Mouse (Mus musculus) monocyte, adult 5-6 weeks (primary cell): ENCODE results near the gene Mylk. TPM values are rescaled to one million over a fixed set of nuclear protein-coding genes. Genes with fewer than 3 reads are reported as not detected.

ENCODE experiments used
- ATAC-seq: fragments of 153-309, 156-312 bp; replicated peaks from 2 replicates; pipeline ENCODE4 v1.8.0; 2017; ENCODE audit warnings: mild to moderate bottlenecking; ENCODE audit not compliant: low TSS enrichment, insufficient number of reproducible peaks, severe bottlenecking, poor library complexity, low FRiP score
- total RNA-seq: library from RNA; stranded (forward); fragments of 200-1000, 200-491, 200-594 nt; gene quantifications from 3 replicates; pipeline ENCODE4 v1.2.3, GENCODE M21; 2017

Gene Mylk
- total RNA-seq, 1 experiment from 2014 or later, result 4.7 TPM

DNA sequence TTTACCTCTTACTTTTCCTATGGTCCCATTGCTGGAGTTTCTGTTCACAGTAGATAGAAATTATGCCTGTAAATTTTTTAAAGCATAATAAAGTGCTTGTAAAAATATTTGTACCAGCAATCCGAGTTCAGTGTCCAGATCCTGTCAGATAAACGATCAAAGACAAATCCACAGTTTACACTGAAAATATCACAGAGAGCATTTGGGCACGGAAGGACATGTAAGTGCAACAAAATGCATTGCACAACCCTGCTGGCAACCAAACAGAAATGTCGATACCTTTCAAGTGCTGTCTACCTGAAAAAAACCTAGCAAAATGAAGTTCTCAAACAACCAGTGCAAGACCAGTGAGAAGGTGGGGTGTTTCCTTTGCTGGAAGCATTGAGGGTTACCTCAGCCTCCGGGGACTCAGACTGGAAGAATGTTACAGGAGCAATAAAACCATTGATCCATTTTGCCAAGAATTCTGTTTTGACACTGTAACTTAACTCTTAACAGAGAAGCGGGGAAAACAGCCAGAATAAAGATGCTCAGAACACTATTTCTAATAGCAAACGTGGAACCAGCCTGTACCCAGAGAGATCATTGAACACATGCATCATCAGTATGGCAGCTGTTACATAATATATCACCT lies 80.2 kb downstream of the Mylk start:
- no peak for ATAC-seq

- ATAC-seq, result no peak
Measured at GRCm38 (mm10) chr16:34834477-34834876, 89.5 kb downstream of the Mylk start.

DNA sequence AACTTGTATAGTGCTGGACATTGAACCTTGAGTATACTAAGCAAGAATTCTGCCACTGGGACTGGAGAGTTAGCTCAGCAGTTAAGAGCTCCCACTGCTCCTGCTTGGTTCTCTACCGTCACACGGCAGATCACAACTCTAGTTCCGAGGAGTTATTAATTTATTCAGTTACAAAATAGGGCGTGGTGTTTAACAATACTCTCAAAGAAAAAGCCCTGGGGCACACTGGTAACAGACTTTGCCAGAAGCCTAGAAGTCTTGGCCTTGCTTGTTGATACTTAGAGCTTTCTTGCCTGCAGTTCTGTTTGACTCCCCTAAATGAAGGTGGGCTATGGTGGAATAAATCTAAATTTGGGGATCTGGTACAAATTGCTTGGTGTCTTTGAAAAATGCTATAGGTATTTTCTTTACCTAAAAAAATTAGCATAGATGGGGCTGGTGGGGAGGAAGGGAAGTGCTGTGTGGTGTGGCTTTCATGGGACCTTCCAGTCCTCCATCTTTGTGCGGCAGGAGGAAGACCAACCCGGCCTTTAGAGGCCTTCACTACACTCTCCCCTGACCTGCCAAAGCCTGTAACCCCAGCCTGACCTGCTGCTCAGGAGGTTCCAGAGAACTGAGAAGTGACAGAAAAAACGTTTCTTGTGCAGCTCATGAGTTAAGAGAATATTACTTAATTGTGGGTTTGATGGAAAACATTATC lies 94.1 kb downstream of the Mylk start:
- no peak for ATAC-seq

DNA sequence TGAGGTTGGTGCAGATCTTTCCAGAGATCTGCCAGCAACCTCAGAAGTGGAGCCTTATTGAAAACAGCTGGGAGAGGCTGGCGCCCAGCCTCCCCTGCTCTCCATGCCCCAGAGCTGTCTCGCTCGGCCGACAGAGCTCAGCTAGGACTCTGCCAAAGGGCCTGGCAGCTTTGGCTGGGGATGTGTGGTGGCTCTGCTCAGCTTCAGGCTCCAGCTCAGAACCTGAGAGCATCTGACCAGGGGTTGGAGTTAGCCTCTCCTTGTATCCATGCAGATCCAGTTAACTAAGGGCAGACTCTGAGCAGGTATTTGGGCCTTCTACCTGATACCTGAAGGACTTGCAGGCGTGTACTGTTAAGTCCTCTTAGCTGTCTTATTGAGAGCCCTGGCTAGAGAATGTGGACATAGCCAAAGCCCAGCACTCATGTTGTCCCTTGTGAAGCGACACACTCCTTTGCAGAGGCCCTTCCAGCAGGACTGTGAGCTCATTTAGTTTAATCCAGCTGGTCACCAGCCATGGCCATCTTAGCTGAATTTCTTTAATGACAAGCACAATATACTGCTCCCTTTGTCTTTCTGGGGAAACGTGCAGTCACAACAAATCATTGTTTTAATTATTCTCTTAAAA lies 94.8 kb downstream of the Mylk start:
- ATAC-seq, result no peak

GRCm38 (mm10) chr16:34844783-34845182 lies 99.8 kb downstream of the Mylk start:
- no peak for ATAC-seq

- no peak for ATAC-seq
Measured at GRCm38 (mm10) chr16:34847638-34848037, 102.6 kb downstream of the Mylk start.

GRCm38 (mm10) chr16:34854066-34854465 lies 109.1 kb downstream of the Mylk start:
- no peak for ATAC-seq

GRCm38 (mm10) chr16:34855136-34855535 lies 110.1 kb downstream of the Mylk start:
- ATAC-seq, result no peak

DNA sequence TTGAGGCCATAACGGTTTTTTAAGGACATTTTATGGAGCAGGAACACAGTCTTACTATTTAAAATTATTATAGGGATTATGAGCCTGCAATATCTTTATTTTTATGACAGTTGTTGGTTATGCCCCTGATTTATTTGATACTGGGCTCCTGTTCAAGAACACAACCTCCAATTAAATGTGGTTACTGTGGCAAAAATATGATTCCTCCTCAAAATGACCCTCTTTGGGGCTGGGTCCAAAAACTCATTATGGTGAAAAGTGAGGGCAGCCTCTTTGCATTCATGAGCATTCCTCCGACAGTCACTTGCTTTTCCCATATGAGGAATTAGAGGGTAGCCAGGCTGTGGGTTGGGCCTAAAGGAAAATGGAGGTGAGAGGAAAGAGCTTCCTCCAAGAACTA lies 110.7 kb downstream of the Mylk start:
- no peak for ATAC-seq

DNA sequence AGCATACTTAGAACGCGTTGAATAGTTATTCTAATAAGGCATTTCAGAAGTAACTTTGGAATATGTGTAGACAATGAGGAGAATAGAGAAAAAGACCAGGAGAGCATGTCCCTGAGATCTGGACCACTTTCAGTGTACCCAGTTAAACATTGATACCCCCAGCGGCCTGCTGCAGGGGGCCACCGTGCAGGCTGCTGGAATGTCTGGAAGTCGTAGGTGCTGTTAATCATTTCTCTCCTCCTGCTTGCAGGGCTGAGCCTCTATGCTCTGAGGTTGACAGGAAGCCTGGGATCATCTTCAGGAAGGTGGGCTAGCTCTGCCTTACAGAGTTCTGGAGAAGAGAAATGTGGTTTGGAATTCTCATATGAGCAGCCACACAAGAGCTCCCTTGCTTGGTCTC lies 112.6 kb downstream of the Mylk start:
- no peak for ATAC-seq

DNA sequence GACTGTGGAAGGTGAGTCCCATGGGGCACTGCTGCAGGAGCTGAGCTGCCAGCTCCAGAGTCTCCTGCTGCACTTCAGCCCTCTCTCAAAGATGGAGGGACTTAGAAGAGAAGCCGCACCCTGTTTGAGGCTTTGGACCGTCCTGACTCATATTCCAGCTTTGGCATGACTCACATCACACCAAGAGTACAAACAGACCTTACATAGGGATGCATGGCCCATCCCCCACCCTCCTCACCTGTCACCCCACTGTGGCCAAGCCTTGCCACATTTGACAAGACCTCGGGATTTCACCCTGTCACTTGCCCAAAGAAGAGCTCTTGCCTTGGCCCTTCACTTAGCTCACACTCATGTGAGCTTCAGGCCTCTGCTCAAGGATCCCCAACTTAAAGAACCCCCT lies 115.8 kb downstream of the Mylk start:
- no peak for ATAC-seq

- no peak for ATAC-seq
Measured at GRCm38 (mm10) chr16:34861744-34862365, 116.8 kb downstream of the Mylk start.

- no peak for ATAC-seq
Measured at GRCm38 (mm10) chr16:34865373-34865772, 120.4 kb downstream of the Mylk start.

DNA sequence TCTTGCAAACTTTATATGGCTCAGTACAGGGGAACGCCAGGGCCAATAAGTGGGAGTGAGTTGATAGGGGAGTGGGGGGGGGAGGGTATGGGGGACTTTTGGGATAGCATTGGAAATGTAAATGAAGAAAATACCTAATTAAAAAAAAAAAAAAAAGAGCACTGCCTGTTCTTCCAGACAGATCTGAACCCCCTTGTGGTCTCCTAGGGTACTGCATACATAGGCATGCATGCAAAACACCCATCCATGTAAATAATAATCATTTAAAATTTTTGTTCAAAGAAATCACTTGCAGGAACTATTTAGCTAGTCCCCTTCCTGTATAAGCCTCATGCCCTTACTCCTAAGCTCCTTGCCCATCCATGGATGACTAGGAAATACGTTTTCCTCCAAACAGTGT lies 122.2 kb downstream of the Mylk start:
- no peak for ATAC-seq

DNA sequence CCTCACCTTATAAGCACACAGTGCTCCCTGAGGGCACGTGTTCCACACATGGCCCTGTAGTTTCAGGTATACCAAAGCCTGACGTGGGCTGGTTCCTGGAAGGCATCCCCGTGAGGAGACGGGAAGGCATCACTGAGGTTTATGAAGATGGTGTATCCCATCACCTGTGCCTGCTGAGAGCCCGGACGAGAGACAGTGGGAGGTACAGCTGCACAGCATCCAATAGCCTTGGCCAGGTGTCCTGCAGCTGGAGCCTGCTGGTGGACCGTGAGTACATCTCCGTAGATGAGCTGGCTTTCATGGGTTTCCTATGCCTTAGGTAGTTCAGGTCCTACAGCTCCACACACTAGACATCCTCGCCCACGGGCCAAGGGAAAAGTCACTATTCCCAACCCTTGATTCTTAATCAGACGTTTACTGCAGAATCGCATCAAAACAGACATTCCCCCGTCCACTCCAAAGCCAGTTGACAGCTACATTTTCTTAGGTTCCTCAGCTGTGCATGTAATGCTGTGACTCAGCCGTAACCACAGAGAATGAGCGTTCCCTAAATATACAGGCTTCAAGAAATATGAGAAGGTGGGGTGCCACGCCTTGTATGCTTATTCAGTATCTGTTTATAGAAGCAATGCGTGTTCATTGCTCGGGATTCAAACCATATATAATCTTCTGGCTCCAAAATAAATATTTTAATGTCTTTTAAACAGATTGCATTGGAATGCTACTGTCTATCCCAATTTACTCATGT lies 135.2 kb downstream of the Mylk start:
- ATAC-seq, result no peak

- no peak for ATAC-seq
Measured at GRCm38 (mm10) chr16:34880815-34881214, 135.8 kb downstream of the Mylk start.

GRCm38 (mm10) chr16:34887037-34887436 lies 142.0 kb downstream of the Mylk start:
- no peak for ATAC-seq

DNA sequence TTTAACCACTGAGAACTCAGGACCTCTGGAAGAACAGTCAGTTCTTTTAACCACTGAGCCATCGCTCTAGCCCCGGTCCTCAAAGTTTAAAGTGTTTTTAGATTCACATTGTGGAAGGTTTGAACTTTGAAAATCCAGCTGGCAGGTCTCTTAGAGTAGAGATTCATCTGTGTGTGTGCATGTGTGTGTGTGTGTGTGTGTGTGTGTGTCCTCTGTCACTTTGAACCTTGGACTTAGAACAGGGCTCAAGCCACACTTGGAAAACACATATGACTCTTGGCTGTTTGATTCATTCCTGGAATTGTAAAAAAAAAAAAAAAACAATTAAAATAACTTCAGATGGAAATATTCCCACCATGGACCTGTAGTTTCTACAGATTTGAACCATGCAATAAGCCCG lies 149.0 kb downstream of the Mylk start:
- ATAC-seq, result no peak

DNA sequence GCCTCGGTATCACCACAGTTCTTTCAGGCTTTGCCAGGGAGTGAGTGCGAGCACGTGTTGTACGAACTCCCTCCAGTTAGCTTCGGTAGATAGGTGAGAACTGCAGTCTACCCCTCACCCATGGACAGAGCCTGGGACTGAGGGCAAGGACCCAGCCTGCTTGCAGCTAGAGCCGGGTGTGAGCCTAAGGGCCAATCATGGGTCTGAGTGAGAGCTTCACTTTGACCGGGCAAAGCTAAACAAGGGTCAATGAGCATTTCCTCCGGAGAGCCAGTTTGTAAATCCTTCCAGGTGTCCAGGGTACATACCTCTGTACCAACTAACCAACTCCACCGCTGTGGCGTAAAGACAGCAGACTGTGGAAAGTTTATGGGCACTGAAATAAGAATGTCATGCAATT lies 150.9 kb downstream of the Mylk start:
- ATAC-seq, result no peak
